Mouse (Mus musculus): ENCODE results near the gene Cd27.

GRCm38 (mm10) chr6:125253863-125254715, 17.3 kb upstream of the Cd27 start:
- TF ChIP-seq CTCF (IDR thresholded peaks at IDR 0.05; ENCODE audit: low read depth) (no peak), EP300 (optimal IDR thresholded peaks at IDR 0.05) (no peak)

Measured in stomach, postnatal 0 days (tissue).